Mouse (Mus musculus): ENCODE measurements around the gene Cacnb1.

DNA sequence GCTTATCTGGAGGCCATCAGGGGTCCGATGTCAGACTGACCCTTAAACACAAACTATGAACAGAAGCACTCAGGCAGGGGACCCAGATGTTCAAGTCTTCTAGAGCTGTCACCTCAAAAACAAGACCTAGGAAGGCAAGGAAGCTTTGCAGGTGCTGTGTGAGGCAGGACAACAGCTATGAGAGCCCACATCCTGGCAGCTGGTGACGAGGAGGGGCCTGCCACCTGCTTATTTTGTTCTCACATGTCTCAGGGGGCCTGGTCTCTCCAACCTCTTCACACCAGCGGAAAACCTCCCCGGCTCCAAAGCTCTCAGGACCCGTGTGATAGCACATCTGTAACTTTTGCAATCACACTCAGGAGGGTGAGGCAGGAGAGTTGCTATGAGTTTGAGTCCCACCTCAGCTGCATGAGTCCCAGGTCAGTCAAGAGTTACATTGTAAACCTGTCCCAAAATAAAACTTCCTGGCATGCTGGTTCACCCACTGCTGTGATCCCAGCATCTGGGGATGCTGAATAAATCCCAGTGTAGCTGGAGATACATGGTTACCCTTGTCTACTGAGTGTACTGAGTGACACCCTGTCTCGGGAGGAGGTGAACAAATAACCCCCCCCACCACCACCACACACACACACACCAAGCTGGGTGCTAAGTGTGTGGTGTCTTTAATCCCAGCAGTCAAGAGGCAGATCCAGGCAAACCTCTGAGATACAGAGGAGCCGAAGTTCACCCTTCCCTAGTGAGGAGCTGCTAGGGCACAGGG is 22.3 kb downstream of the Cacnb1 start:
- no peak for TF ChIP-seq E2F4 (IDR thresholded peaks at IDR 0.05; ENCODE audit: insufficient read depth)
- no peak for TF ChIP-seq TCF3 (IDR thresholded peaks at IDR 0.05; ENCODE audit: insufficient read length, low read depth)
- TF ChIP-seq POLR2A (IDR thresholded peaks at IDR 0.05; ENCODE audit: insufficient read length, low read depth), result no peak
- peak in 2 of 3 experiments; percentile 20 to 60 for TF ChIP-seq MYOD1 (IDR thresholded peaks at IDR 0.05; ENCODE audit: control insufficient read depth in 1 of 3, insufficient read length in 2 of 3, low read depth in 2 of 3)
- no peak for TF ChIP-seq TCF12 (IDR thresholded peaks at IDR 0.05; ENCODE audit: insufficient read depth, poor library complexity, severe bottlenecking)
- TF ChIP-seq POLR2AphosphoS2 (IDR thresholded peaks at IDR 0.05; ENCODE audit: insufficient read length, low read depth), result peak; percentile 78
- TF ChIP-seq MAX (IDR thresholded peaks at IDR 0.05; ENCODE audit: low read depth), result no peak
- no peak for TF ChIP-seq SRF (IDR thresholded peaks at IDR 0.05; ENCODE audit: control insufficient read depth, insufficient read length, low read depth)
- no peak for TF ChIP-seq USF1 (IDR thresholded peaks at IDR 0.05; ENCODE audit: low read depth)
- no peak for TF ChIP-seq CEBPB (IDR thresholded peaks at IDR 0.05; ENCODE audit: insufficient read depth, poor library complexity, severe bottlenecking)
- no peak for TF ChIP-seq REST (IDR thresholded peaks at IDR 0.05; ENCODE audit: insufficient read depth, insufficient read length)
